21 mouse cellular contexts compared by ENCODE assay signal in the genomic region with DNA sequence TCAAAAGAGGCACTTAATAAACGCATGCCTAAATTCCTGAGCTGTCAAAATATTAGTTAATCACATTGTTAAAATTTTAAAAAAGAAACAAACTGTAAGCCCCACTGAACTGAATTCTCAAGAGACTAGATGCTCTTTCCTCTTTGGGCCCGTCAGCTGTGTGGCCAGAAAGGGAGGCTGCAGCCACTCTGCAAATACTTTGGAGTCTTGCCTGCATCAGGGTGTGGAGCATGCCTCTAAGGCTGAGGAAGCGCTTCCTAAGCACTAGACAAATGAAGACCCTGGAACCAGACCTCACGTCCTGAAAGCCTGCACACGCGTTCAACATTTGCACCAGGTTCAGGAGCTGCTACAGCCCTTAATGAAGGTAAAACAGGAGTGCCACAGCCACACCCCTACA. TPM values are rescaled to one million over a fixed set of nuclear protein-coding genes. Genes with fewer than 3 reads are reported as not detected.
DNase-seq lines count a peak whose midpoint lies in the region; ATAC-seq lines count a peak whose summit lies in the region.
"Had no signal": no experiment of that assay in that cellular context is flagged by ENCODE, and none has a peak within 500 bp of the region (broad histone marks: within the 10 kb centered on the region; RNA-seq: fewer than 3 reads in every experiment).

No protein-coding gene starts in this region.

- no peak overlapping the region for H3K27ac ChIP-seq in kidney, embryonic 14.5 days (ENCODE audit: low read depth, low read length)
- no peak overlapping the region for H3K27ac ChIP-seq in limb, embryonic 10.5 days
- H3K27ac ChIP-seq: forebrain, embryonic 13.5 days; heart, embryonic 10.5 days; heart, embryonic 15.5 days; hindbrain, embryonic 14.5 days; liver, embryonic 12.5 days; macrophage; midbrain, embryonic 13.5 days had no signal

- WGBS in kidney, embryonic 14.5 days, result 82% methylated on average over 6 of the region's 6 CpGs
- WGBS in limb, embryonic 10.5 days, result 85% methylated on average over 6 of the region's 6 CpGs

- peaks cover 7% of the 10 kb centered on the region; the same call in 1 of the 2 replicates for H3K4me1 ChIP-seq in kidney, embryonic 14.5 days (ENCODE audit: control insufficient read depth, insufficient read depth, low read length)
- H3K4me1 ChIP-seq in limb, embryonic 10.5 days, result 0 out of 2 replicates have a peak, but pooled peaks cover 11% of the 10 kb centered on the region
- H3K4me1 ChIP-seq: forebrain, embryonic 13.5 days; midbrain, embryonic 13.5 days had no signal

- no peaks in the 10 kb centered on the region for H3K36me3 ChIP-seq in kidney, embryonic 14.5 days (ENCODE audit: control insufficient read depth, insufficient read depth, low read length)
- H3K36me3 ChIP-seq in limb, embryonic 10.5 days, result no peaks in the 10 kb centered on the region
- H3K36me3 ChIP-seq: G1E; heart, embryonic 10.5 days; heart, embryonic 15.5 days; liver, embryonic 12.5 days; midbrain, embryonic 13.5 days had no signal

- no peak overlapping the region for H3K4me2 ChIP-seq in kidney, embryonic 14.5 days (replicated peaks; ENCODE audit: low read depth, low read length)
- H3K4me2 ChIP-seq: forebrain, embryonic 13.5 days; heart, embryonic 15.5 days; hindbrain, embryonic 14.5 days; liver, embryonic 12.5 days; midbrain, embryonic 13.5 days had no signal

- H3K27me3 ChIP-seq in kidney, embryonic 14.5 days (ENCODE audit: control insufficient read depth, insufficient read depth, low read length), result no peaks in the 10 kb centered on the region
- no peaks in the 10 kb centered on the region for H3K27me3 ChIP-seq in limb, embryonic 10.5 days (ENCODE audit: low read depth, poor library complexity, severe bottlenecking)
- H3K27me3 ChIP-seq: forebrain, embryonic 13.5 days; heart, embryonic 15.5 days; liver, embryonic 12.5 days; midbrain, embryonic 13.5 days had no signal

- peak; percentile 34 to 53 for DNase-seq in heart, adult 18-20 months
- no peak for DNase-seq in heart, adult 9 months (ENCODE audit: low spot score in 2 of 2)
- peak; percentile 16 to 32 for DNase-seq in kidney, postnatal 4 days
- peak; percentile 24 for DNase-seq in gastrocnemius, postnatal 25 days
- no peak for DNase-seq in limb, embryonic 10.5 days (ENCODE audit: low spot score)
- DNase-seq: adrenal gland, adult 8-10 months; cerebellum, adult 8-10 months; cerebellum, postnatal 36 days; heart, postnatal 4 days; kidney, adult 11 months; liver, postnatal 0 days; thymus, postnatal 4 days had no signal

- ATAC-seq in kidney, embryonic 14.5 days (ENCODE audit: low FRiP score, low TSS enrichment), result no peak
- ATAC-seq: forebrain, embryonic 13.5 days; liver, embryonic 12.5 days; liver, postnatal 0 days; midbrain, embryonic 13.5 days had no signal

- H3K4me3 ChIP-seq in kidney, embryonic 14.5 days (ENCODE audit: low read length), result no peak overlapping the region
- no peak overlapping the region for H3K4me3 ChIP-seq in limb, embryonic 10.5 days
- H3K4me3 ChIP-seq: forebrain, embryonic 13.5 days; heart, embryonic 10.5 days; heart, embryonic 15.5 days; liver, embryonic 12.5 days; midbrain, embryonic 13.5 days had no signal

- H3K9ac ChIP-seq in kidney, embryonic 14.5 days (ENCODE audit: low read depth, low read length), result no peak overlapping the region
- H3K9ac ChIP-seq: forebrain, embryonic 13.5 days; heart, embryonic 15.5 days; hindbrain, embryonic 14.5 days; liver, embryonic 12.5 days; liver, postnatal 0 days; midbrain, embryonic 13.5 days had no signal

- H3K9me3 ChIP-seq in kidney, embryonic 14.5 days (ENCODE audit: control insufficient read depth, low read length), result no peaks in the 10 kb centered on the region
- no peaks in the 10 kb centered on the region for H3K9me3 ChIP-seq in limb, embryonic 10.5 days (replicated peaks)
- H3K9me3 ChIP-seq: forebrain, embryonic 13.5 days; G1E; heart, embryonic 10.5 days; heart, embryonic 15.5 days; liver, embryonic 12.5 days; midbrain, embryonic 13.5 days had no signal

RNA-seq across cellular contexts. Expression of a gene that starts 7.0 kb away (rescaled TPM):
- 10 to 100 TPM; 20.7 to 21.7 TPM for total RNA-seq in heart, adult 18-20 months (2021)
- polyA plus RNA-seq in kidney, embryonic 14.5 days (2014; fragmentation: Nextera tagmentation; extraction: Ambion mirVana), result 45.1 and 59.2 TPM in 2 replicates
- total RNA-seq in gastrocnemius, postnatal 25 days (2021), result 10 to 100 TPM in 1 of 2 experiments, 1 to 10 TPM in 1; 9.4 to 10.3 TPM
- 53.2 and 57.9 TPM in 2 replicates for polyA plus RNA-seq in limb, embryonic 10.5 days (2016; fragmentation: Nextera tagmentation; extraction: Ambion mirVana)

RNA-seq across cellular contexts. Expression of a gene that starts 36.1 kb away (rescaled TPM):
- 10 to 100 TPM; 64.8 to 73.1 TPM for total RNA-seq in heart, adult 18-20 months (2021)
- polyA plus RNA-seq in kidney, embryonic 14.5 days (2014; fragmentation: Nextera tagmentation; extraction: Ambion mirVana), result 13.3 and 18.2 TPM in 2 replicates
- total RNA-seq in gastrocnemius, postnatal 25 days (2021), result 10 to 100 TPM; 71.9 to 72.3 TPM
- 8.2 and 8.9 TPM in 2 replicates for polyA plus RNA-seq in limb, embryonic 10.5 days (2016; fragmentation: Nextera tagmentation; extraction: Ambion mirVana)

Comparison
In these comparisons a context has a peak if more than half of its experiments do, and no peak if none do; other contexts are left out.
1. DNase-seq: peak in heart, adult 18-20 months (2 of 2), kidney, postnatal 4 days (2 of 2) and gastrocnemius, postnatal 25 days (single experiment); none in heart, adult 9 months (0 of 2) and limb, embryonic 10.5 days (single experiment).